Mouse (Mus musculus): ENCODE data around the gene Plpp3.
A peak's percentile ranks its signal among the peaks of the same experiment; 100 is the strongest.

The Plpp3 gene

DNA sequence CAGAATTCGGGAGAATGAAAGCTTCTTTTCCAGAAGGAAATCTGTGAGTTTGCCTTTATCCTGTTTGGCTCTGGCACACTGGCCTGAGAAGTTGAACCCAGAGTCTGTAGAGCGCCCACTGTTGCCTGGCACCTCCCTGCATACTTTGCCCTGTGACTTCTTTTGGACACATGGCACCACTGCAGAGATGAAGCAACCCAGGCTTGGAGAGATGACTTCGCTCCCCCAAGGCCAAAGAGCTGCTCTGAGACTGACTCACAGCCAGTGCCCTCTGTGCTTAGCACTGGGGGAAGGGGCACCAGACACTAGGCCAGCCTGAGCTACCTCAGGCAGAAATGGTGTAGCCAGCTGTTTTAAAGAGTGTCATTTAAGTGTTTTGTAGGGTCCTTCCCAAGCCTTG lies 63.7 kb downstream of the Plpp3 start:
- DNase-seq (ENCODE audit: low spot score) = no peak

- DNase-seq (ENCODE audit: low spot score) = no peak
Observed at GRCm38 (mm10) chr4:105221256-105221840, 64.2 kb downstream of the Plpp3 start.

DNA sequence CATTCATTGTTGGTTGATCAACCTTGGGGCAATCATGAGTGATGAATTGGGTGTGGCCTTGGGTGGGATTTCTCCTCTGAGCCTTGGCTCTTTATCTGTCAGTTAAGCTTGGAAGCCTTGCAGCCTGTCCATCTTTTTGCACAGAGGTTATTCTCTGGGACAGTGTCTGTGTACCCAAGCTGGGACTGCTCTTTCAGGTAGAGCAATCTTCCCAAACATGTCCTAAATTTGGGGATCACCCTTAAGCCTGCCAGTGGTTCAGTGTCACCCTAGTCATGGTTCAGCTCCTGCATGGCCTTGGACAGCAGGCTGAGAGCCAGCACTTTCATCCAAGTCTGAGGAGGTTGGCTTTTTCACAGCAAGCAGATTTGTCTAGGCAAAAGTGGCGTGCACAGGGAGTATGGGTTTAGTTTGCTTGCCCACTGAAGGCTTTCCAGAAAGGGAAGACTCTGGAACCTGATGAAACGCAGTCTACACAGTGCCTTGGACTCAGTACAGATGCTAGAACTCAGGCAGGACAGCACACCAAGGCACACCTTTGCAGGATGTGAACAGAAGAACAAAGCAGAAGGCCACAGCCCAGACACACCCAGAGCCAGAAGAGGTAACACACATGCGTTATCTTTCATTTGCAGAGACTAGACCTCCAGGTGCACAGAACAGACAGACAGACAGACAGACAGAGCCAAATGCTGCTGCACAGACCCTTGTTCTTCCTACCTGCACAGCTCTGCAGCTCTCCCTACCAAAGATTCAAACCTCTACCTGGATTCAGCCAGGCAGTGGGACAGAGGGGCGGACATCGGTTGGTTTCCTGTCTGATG lies 66.2 kb downstream of the Plpp3 start:
- no peak for DNase-seq (ENCODE audit: low spot score)

DNA sequence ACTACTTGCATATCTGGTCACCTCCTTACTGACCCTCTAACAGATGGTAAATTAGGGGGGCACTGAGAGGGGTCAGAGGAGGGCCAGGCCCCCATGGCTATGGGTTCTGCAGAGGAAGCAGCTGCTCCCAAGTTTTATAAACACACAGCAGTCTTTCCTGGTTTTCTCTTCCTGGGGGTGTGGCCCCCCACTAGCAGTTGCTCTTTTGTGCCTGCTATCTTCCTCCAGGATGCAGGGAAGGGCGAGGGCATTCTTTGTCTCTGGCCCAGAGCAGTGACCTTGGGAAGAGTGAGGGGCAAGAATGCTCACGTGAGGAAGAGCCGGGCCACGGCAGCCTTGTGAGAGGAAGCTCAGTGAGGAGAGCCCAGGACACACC lies 66.8 kb downstream of the Plpp3 start:
- DNase-seq (ENCODE audit: low spot score) = no peak

- DNase-seq (ENCODE audit: low spot score) = no peak
Observed at GRCm38 (mm10) chr4:105225512-105225911, 68.4 kb downstream of the Plpp3 start.

GRCm38 (mm10) chr4:105226351-105226750 lies 69.2 kb downstream of the Plpp3 start:
- no peak for DNase-seq (ENCODE audit: low spot score)

DNA sequence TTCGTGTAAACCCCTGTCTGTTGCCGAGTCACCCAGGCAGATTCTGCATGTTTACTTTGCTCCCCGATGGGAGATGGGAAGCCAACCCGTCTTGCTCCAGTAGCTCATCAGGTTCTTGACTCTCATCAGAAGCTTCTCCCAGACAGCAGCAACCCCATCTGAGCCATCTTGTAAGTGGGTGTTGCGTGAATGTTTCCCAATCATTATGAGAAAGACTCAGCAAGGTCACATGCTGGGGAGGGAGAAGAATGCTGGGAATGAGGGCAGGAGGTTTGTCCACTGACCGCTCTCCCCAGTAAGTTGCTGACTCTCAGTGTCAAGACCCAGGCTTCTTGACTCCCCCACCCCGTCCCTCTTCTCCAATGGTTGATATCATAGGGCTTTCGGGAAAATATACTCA lies 73.0 kb downstream of the Plpp3 start:
- no peak for DNase-seq (ENCODE audit: low spot score)

GRCm38 (mm10) chr4:105240233-105240632 lies 83.1 kb downstream of the Plpp3 start:
- DNase-seq (ENCODE audit: low spot score) = no peak

DNA sequence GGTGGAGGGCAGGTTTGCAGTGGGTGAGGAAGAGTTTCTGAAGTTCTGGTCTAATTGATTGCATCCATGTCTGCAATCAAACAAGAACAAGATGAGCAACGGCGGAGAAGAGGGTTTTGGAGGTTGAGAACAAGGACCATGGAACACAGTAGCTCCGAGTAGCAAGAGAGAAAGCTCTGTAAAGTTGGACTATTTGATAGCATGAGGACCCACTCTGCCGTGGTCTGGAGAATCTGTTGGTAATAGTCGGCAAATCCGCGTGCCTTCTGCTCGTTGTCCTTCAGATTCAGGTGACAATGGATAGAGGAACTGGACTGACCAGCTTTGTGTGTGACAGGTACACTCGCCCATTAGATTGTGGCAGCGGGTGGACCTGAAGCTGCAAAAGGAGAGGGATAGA lies 87.8 kb downstream of the Plpp3 start:
- DNase-seq (ENCODE audit: low spot score) = no peak

DNA sequence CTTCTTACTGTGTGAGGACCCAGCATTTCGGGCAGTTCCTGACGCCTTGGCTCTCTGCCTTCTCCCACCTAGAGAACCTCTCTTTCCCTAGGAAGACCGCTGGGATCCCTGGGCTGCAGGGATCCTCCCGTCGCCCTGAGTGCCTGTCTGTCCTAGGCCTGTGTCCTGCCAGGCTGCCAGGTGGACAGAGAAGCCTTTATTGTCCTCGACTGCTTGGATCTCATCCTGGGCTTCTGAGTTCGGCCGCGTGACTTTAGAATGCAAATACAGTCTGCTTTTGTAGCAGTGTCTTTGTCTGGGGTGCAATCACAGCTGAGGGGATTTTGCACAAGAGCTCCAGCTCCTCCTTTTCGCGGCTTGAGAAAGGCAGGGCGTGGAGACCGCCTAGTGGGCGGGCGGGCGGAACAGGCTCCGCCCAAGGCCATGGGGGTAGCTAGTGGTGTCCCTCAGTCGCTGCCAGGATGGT lies 88.4 kb downstream of the Plpp3 start:
- peak; percentile 62 for DNase-seq (ENCODE audit: low spot score)

- DNase-seq (ENCODE audit: low spot score) = no peak
Observed at GRCm38 (mm10) chr4:105246331-105246730, 89.2 kb downstream of the Plpp3 start.

GRCm38 (mm10) chr4:105248161-105248560 lies 91.0 kb downstream of the Plpp3 start:
- DNase-seq (ENCODE audit: low spot score) = no peak

GRCm38 (mm10) chr4:105249283-105249682 lies 92.1 kb downstream of the Plpp3 start:
- DNase-seq (ENCODE audit: low spot score) = no peak

GRCm38 (mm10) chr4:105250946-105251345 lies 93.8 kb downstream of the Plpp3 start:
- no peak for DNase-seq (ENCODE audit: low spot score)

DNA sequence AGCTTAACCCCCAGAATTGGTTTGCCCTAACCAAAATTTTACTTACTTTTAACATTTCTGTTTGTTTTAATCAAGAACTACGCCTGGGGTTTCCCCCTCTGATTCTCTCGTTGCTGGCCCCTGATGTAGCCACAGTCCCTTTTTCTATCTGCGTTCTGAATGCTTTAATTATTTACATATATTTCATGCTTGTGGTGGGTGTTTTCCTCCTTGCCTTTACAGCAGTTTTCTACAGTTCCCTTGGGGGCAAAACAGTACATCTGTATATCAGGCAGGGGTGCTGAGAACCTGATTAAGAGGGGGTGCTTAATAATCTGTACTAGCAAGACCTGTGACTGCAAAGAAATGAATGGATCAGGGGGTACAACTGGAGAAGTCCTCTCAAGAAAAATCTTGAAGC lies 94.9 kb downstream of the Plpp3 start:
- no peak for DNase-seq (ENCODE audit: low spot score)

GRCm38 (mm10) chr4:105252571-105253200 lies 95.5 kb downstream of the Plpp3 start:
- no peak for DNase-seq (ENCODE audit: low spot score)

DNA sequence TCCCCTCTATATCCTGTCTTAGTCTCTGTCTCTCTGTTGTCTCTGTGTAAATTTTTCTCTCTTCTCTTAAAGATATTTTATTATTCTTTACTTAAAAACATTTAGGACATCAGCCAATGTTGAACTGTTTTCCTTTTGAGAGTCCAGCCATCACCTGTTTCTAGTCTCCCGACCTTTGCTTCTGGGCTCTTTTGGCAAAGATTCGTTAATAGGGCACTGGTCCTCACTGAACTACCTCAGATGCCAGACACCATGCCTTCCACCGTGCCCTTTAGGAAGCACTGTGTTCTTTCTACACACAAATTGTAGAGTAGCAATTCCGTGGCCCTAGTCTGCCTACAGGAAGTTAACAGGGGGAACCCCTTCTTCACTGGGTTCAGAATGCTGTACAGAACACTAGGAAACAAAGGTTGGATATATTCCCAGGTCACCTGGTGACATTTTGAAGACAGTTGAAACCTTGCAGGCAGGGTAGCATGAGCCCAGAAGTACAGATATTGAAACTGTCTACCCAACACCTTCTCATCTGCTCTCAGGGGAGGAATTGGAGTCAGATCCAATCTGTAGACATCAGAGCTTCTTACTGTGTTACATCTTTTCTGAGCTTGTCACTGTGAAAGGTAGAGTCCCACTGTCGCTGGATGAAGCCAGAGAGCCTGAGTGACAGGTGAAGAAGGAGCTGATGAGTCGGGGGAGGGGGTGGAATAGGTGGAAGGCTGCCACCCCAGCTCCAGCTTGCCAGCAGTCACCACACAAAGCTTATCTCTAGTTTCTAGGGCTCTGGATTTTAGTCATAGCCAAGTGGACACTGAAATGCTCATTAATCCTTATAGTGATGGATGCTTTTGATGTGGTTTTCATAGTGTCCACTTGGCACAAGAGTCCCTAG lies 96.5 kb downstream of the Plpp3 start:
- DNase-seq (ENCODE audit: low spot score) = no peak

- DNase-seq (ENCODE audit: low spot score) = no peak
Observed at GRCm38 (mm10) chr4:105254365-105254764, 97.2 kb downstream of the Plpp3 start.

- DNase-seq (ENCODE audit: low spot score) = no peak
Observed at GRCm38 (mm10) chr4:105255185-105255584, 98.0 kb downstream of the Plpp3 start.

- DNase-seq (ENCODE audit: low spot score) = no peak
Observed at GRCm38 (mm10) chr4:105257667-105258560, 100.8 kb downstream of the Plpp3 start.

- DNase-seq (ENCODE audit: low spot score) = no peak
Observed at GRCm38 (mm10) chr4:105260385-105260784, 103.2 kb downstream of the Plpp3 start.

Measured in ovary, postnatal 36 days (tissue).